Mouse (Mus musculus): ENCODE measurements around the gene Fam135a. TPM values are rescaled to one million over a fixed set of nuclear protein-coding genes. Genes with fewer than 3 reads are reported as not detected.

The Fam135a gene
- polyA plus RNA-seq, 1 experiment from 2014 or later: 35.6 TPM

DNA sequence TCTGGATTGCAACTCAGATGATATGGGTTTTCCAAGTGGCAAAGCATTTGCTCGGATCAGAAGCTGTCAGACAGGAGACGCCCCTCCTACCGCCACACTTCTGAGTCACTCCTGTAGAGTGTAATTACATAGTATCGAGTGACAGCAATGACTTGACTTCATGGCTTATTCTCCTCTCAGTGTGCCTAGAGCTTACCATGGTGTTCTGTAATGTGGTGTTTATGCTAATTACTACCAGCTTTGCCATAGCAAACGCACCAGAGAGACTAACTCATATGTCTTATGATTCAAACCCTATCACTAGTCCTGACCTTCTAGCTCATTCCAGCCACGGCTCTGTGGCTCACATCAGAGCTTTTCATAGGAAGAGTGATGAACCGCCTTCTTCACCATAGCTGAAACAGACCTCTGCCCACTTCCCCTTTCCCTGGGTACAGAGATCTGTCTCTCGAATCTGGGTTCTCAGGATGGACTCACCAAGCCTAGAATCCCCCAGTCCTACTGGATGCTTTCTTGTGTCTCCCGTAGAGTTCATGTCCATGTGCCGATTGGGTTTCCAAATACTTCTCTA is 2.5 kb upstream of the Fam135a start:
- no peak for ATAC-seq (ENCODE audit: insufficient read depth, low FRiP score, low read depth)
- Histone ChIP-seq H3K4me1 (0 out of 2 replicates have a peak, but pooled peaks cover 2% of the 10 kb centered on the region), H3K27me3 (replicated peaks) (no peaks in the 10 kb centered on the region), H3K4me2 (no peak overlapping the region), H3K36me3 (no peaks in the 10 kb centered on the region), H3K27ac (no peak overlapping the region), H3K9me3 (no peaks in the 10 kb centered on the region), H3K9ac (no peak overlapping the region), H3K4me3 (replicated peaks) (no peak overlapping the region)
- WGBS: 72% methylated on average over 10 of the region's 10 CpGs

GRCm38 (mm10) chr1:24100870-24101358 is 773 bp upstream of the Fam135a start:
- ATAC-seq (ENCODE audit: insufficient read depth, low FRiP score, low read depth): no peak

GRCm38 (mm10) chr1:24099541-24099925 is 608 bp downstream of the Fam135a start:
- ATAC-seq (ENCODE audit: insufficient read depth, low FRiP score, low read depth): peak; percentile 24
- Histone ChIP-seq H3K9ac (peak overlapping the region; percentile 89), H3K4me1 (peaks cover 2% of the 10 kb centered on the region; the same call in 1 of the 2 replicates), H3K9me3 (no peaks in the 10 kb centered on the region), H3K27ac (peak overlapping the region; percentile 78), H3K27me3 (replicated peaks) (no peaks in the 10 kb centered on the region), H3K36me3 (no peaks in the 10 kb centered on the region), H3K4me2 (peak overlapping the region; percentile 66), H3K4me3 (replicated peaks) (peak overlapping the region; percentile 91)
- WGBS: under 1% methylated on average over 43 of the region's 44 CpGs

More at GRCm38 (mm10) chr1:24100870-24101358, 773 bp upstream of the Fam135a start:
- H3K4me1 ChIP-seq: peaks cover 2% of the 10 kb centered on the region; the same call in 1 of the 2 replicates
- peak overlapping the region; percentile 66 for H3K4me2 ChIP-seq
- WGBS: 44% methylated on average over 6 of the region's 6 CpGs
- H3K27ac ChIP-seq: peak overlapping the region; percentile 67; the same call in 1 of the 2 replicates
- H3K9ac ChIP-seq: no peak overlapping the region
- peak overlapping the region; percentile 91 for H3K4me3 ChIP-seq (replicated peaks)
- H3K27me3 ChIP-seq (replicated peaks): no peaks in the 10 kb centered on the region
- H3K9me3 ChIP-seq: no peaks in the 10 kb centered on the region
- no peaks in the 10 kb centered on the region for H3K36me3 ChIP-seq

- no peaks in the 10 kb centered on the region for H3K36me3 ChIP-seq
- H3K27me3 ChIP-seq (replicated peaks): no peaks in the 10 kb centered on the region
- 37% methylated on average over 8 of the region's 8 CpGs for WGBS
- H3K9ac ChIP-seq: no peak overlapping the region
- no peak for ATAC-seq (ENCODE audit: insufficient read depth, low FRiP score, low read depth)
- no peaks in the 10 kb centered on the region for H3K9me3 ChIP-seq
- H3K4me2 ChIP-seq: peak overlapping the region; percentile 7; the same call in 1 of the 2 replicates
- H3K4me3 ChIP-seq (replicated peaks): no peak overlapping the region
- peaks cover 2% of the 10 kb centered on the region; the same call in 1 of the 2 replicates for H3K4me1 ChIP-seq
- peak overlapping the region; percentile 31; the same call in 1 of the 2 replicates for H3K27ac ChIP-seq
Measured at GRCm38 (mm10) chr1:24097541-24097940, 2.6 kb downstream of the Fam135a start.

DNA sequence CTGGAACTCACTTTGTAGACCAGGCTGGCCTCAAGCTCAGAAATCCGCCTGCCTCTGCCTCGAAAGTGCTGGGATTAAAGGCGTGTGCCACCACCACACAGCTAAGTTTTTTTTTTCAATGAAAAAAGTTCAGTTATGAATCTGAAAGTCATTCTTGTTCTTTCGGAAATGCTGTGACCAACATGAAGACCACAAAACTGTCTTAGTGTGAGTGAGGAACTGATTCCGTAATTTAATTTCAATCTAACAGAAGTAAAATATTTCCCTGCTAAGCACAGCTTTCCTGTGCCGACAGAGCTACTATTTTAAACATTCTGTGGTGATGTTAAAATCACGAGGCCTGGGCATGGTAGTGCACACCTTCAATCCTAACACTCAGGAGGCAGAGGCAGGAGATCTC is 7.7 kb downstream of the Fam135a start:
- no peaks in the 10 kb centered on the region for H3K9me3 ChIP-seq
- H3K4me2 ChIP-seq: no peak overlapping the region
- 91% methylated on average over 7 of the region's 7 CpGs for WGBS
- no peaks in the 10 kb centered on the region for H3K36me3 ChIP-seq
- H3K27ac ChIP-seq: no peak overlapping the region
- H3K4me3 ChIP-seq (replicated peaks): no peak overlapping the region
- no peaks in the 10 kb centered on the region for H3K27me3 ChIP-seq (replicated peaks)
- H3K4me1 ChIP-seq: no peaks in the 10 kb centered on the region; the same call in 1 of the 2 replicates
- ATAC-seq (ENCODE audit: insufficient read depth, low FRiP score, low read depth): no peak
- no peak overlapping the region for H3K9ac ChIP-seq

DNA sequence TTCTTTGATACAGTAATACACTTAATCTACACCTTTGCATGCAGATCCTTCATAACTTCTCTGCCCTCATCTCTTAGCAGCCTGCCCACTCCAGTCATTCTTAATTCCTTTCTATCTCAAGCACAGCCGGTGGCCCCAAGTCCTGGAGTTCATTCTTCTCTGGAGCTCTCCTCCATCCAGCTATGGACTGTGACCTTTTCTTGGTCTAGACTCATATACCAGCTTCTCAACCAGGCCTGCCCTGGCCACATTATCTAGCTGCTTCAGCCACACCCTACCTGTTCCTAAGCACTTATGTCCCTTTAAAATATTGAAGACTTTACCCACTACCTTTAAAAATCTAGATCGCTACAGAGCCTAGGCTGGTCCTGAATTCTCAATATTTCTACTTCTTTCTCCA is 9.5 kb downstream of the Fam135a start:
- Histone ChIP-seq H3K27ac (no peak overlapping the region), H3K9ac (no peak overlapping the region), H3K4me3 (replicated peaks) (no peak overlapping the region), H3K9me3 (no peaks in the 10 kb centered on the region), H3K4me1 (no peaks in the 10 kb centered on the region), H3K27me3 (replicated peaks) (no peaks in the 10 kb centered on the region), H3K4me2 (no peak overlapping the region), H3K36me3 (no peaks in the 10 kb centered on the region)
- 88% methylated on average over 2 of the region's 2 CpGs for WGBS
- ATAC-seq (ENCODE audit: insufficient read depth, low FRiP score, low read depth): no peak

- no peak overlapping the region for H3K4me3 ChIP-seq (replicated peaks)
- H3K27ac ChIP-seq: no peak overlapping the region
- H3K36me3 ChIP-seq: no peaks in the 10 kb centered on the region
- no peak for ATAC-seq (ENCODE audit: insufficient read depth, low FRiP score, low read depth)
- H3K4me2 ChIP-seq: no peak overlapping the region
- no peak overlapping the region for H3K9ac ChIP-seq
- WGBS: 58% methylated on average over 5 of the region's 5 CpGs
- H3K27me3 ChIP-seq (replicated peaks): no peaks in the 10 kb centered on the region
- H3K4me1 ChIP-seq: no peaks in the 10 kb centered on the region
- H3K9me3 ChIP-seq: no peaks in the 10 kb centered on the region
Measured at GRCm38 (mm10) chr1:24090094-24090493, 10.0 kb downstream of the Fam135a start.

- Histone ChIP-seq H3K4me3 (replicated peaks) (no peak overlapping the region), H3K4me2 (no peak overlapping the region), H3K9ac (no peak overlapping the region), H3K27ac (no peak overlapping the region), H3K4me1 (no peaks in the 10 kb centered on the region), H3K27me3 (replicated peaks) (no peaks in the 10 kb centered on the region), H3K9me3 (no peaks in the 10 kb centered on the region), H3K36me3 (no peaks in the 10 kb centered on the region)
- ATAC-seq (ENCODE audit: insufficient read depth, low FRiP score, low read depth): no peak
- 87% methylated on average over 3 of the region's 3 CpGs for WGBS
Measured at GRCm38 (mm10) chr1:24086176-24086575, 14.0 kb downstream of the Fam135a start.

DNA sequence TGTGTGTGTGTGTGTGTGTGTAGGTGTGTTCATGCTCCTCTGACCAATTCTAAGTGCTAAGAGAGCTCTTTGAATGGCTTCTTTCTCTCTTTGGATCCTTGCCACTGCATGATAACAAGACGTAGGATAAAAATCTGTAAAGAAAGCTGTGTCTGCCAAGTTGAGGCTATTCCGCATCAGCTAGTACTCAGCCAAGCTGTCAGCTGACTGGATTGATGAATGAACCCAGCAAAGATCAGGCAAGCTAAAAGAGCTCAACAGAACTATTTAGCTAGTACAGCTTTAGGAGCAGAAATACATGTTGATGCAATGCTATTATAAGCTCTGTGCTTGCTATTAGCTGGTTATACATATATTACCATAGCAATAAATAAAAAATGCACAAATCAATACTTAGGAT is 25.7 kb downstream of the Fam135a start:
- Histone ChIP-seq H3K4me1 (no peaks in the 10 kb centered on the region), H3K4me3 (replicated peaks) (no peak overlapping the region), H3K36me3 (no peaks in the 10 kb centered on the region), H3K9ac (no peak overlapping the region), H3K27ac (no peak overlapping the region), H3K27me3 (replicated peaks) (no peaks in the 10 kb centered on the region), H3K4me2 (no peak overlapping the region), H3K9me3 (no peaks in the 10 kb centered on the region)
- ATAC-seq (ENCODE audit: insufficient read depth, low FRiP score, low read depth): no peak
- 26% methylated on average over 2 of the region's 2 CpGs for WGBS

DNA sequence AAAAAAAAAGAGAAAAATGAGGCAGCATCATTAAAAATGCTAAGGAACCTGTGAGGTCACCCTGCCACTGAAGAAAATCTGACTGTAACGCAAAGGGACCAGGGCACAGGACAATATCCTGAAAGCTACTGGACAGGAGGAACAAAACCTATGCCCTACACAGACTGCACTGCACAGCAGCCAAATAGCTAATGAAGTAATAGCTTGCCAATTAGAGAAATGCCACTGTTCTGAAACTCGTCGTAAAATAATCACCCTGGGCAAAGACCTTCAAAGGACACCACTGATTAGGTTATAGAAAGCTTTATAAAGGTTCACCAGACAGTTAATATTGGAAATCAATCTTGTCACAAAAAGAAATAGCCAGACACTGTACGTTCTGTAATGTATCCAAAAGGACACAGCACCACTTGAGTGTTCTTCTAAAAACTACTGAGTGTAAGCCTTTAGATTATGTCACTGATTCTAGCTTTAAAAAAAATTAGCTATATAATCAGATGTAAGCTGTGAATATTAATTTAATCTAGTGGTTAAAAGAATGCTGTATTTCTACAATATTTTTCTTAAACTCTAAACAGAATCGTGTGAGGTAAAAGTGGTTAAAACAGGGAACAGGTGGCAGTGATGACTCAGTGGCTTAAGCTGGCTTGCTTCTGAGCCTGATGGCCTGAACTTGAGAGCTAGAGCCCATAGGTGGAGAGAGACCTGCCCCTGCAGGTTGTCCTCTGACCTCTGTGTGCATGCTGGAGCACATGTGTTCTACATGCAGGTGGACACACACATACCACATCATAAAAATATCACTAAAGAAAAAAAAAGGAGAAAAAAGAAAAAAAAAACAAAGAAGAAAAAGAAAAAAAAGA is 26.5 kb downstream of the Fam135a start:
- Histone ChIP-seq H3K27ac (no peak overlapping the region), H3K9ac (no peak overlapping the region), H3K4me3 (replicated peaks) (no peak overlapping the region), H3K36me3 (no peaks in the 10 kb centered on the region), H3K4me1 (no peaks in the 10 kb centered on the region), H3K9me3 (no peaks in the 10 kb centered on the region), H3K27me3 (replicated peaks) (no peaks in the 10 kb centered on the region), H3K4me2 (no peak overlapping the region)
- WGBS: 81% methylated on average over 5 of the region's 5 CpGs
- no peak for ATAC-seq (ENCODE audit: insufficient read depth, low FRiP score, low read depth)

GRCm38 (mm10) chr1:24068830-24069229 is 31.3 kb downstream of the Fam135a start:
- WGBS: 89% methylated on average over 7 of the region's 7 CpGs
- Histone ChIP-seq H3K27me3 (replicated peaks) (no peaks in the 10 kb centered on the region), H3K36me3 (no peaks in the 10 kb centered on the region), H3K4me1 (no peaks in the 10 kb centered on the region), H3K4me3 (replicated peaks) (no peak overlapping the region), H3K9ac (no peak overlapping the region), H3K27ac (no peak overlapping the region), H3K9me3 (no peaks in the 10 kb centered on the region), H3K4me2 (no peak overlapping the region)
- no peak for ATAC-seq (ENCODE audit: insufficient read depth, low FRiP score, low read depth)

DNA sequence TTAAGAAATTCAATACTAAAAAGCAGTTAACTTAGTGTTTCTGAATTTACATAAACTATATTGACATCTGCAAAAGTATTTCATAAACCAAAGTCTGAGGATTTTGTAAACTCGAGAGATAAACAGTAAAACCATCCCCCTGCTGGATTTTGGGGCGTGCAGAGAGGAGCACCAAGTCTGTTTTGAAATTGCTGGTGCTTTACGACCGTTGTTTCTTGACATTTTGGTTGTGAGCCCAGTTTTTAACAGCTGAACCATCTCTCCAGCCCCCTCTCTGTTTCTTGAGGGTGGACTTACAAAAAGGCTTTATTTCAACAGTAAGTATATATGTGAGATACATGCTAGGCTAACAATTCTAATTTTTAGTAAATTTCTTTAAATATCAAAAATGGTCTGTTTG is 33.4 kb downstream of the Fam135a start:
- no peaks in the 10 kb centered on the region for H3K4me1 ChIP-seq
- no peaks in the 10 kb centered on the region for H3K27me3 ChIP-seq (replicated peaks)
- H3K9me3 ChIP-seq: no peaks in the 10 kb centered on the region
- H3K4me3 ChIP-seq (replicated peaks): no peak overlapping the region
- H3K27ac ChIP-seq: no peak overlapping the region
- 62% methylated on average over 4 of the region's 4 CpGs for WGBS
- no peak overlapping the region for H3K4me2 ChIP-seq
- H3K9ac ChIP-seq: no peak overlapping the region
- H3K36me3 ChIP-seq: no peaks in the 10 kb centered on the region
- ATAC-seq (ENCODE audit: insufficient read depth, low FRiP score, low read depth): no peak

All from stomach, embryonic 15.5 days (tissue).